Mouse (Mus musculus) liver, adult 2 months (tissue): Measurements from ENCODE around the gene Mgea5.
"Not testable (repeated sequence)": the region's sequence is repeated elsewhere in the genome, so short reads cannot be mapped to it uniquely, and the experiment has no call there.

Experiments
- CTCF ChIP-seq: fragments of 200-500 bp; IDR thresholded peaks from 2 replicates; pipeline ENCODE4 v1.5.1; 2011; ENCODE audit warnings: low read depth, low read length, control low read depth
- POLR2A ChIP-seq: fragments of 200-500 bp; IDR thresholded peaks from 2 replicates; pipeline ENCODE4 v1.6.1; 2011; ENCODE audit warnings: low read length, control low read depth; ENCODE audit not compliant: insufficient read depth; ENCODE audit errors: extremely low read depth

GRCm38 (mm10) chr19:45805817-45806216 lies 22.2 kb upstream of the Mgea5 start:
- TF ChIP-seq CTCF, POLR2A: not testable (repeated sequence)
